Mouse (Mus musculus) midbrain, embryonic 14.5 days (tissue): ENCODE measurements around the gene Vps53. TPM values are rescaled to one million over a fixed set of nuclear protein-coding genes. Genes with fewer than 3 reads are reported as not detected.

Source experiments
- ATAC-seq: fragments of 200-750 bp; cut with Nextera tagmentation; 2 replicates; pipeline ENCODE4 v1.8.0; 2017; ENCODE audit warnings: moderate number of reproducible peaks, moderate library complexity; ENCODE audit not compliant: low FRiP score, low TSS enrichment
- DNase-seq: peaks from one replicate; pipeline ENCODE4 v3.0.0-alpha.2; 2015
- H3K27ac ChIP-seq: fragments of 300-500 bp; sonication (generic); replicated peaks from 2 replicates; pipeline ENCODE4 v1.5.1; 2014; ENCODE audit warnings: mild to moderate bottlenecking, low read depth, low read length, moderate library complexity
- H3K27me3 ChIP-seq: fragments of 300-500 bp; sonication (generic); 2 replicates; pipeline ENCODE4 v1.6.1; 2014; ENCODE audit warnings: low read length, control low read depth, mixed read lengths; ENCODE audit not compliant: control insufficient read depth, insufficient read depth
- H3K36me3 ChIP-seq: fragments of 300-500 bp; sonication (generic); 2 replicates; pipeline ENCODE4 v1.6.1; 2014; ENCODE audit warnings: low read length, control low read depth; ENCODE audit not compliant: control insufficient read depth, insufficient read depth
- H3K4me1 ChIP-seq: fragments of 300-500 bp; sonication (generic); 2 replicates; pipeline ENCODE4 v1.6.1; 2014; ENCODE audit warnings: mild to moderate bottlenecking, antibody characterized with exemption, low read length, control low read depth; ENCODE audit not compliant: control insufficient read depth, insufficient read depth
- H3K4me2 ChIP-seq: fragments of 300-500 bp; sonication (generic); 2 replicates; pipeline ENCODE4 v1.6.1; 2014; ENCODE audit warnings: mild to moderate bottlenecking, low read length, moderate library complexity
- H3K4me3 ChIP-seq: fragments of 300-500 bp; sonication (generic); replicated peaks from 2 replicates; pipeline ENCODE4 v1.5.1; 2014; ENCODE audit warnings: low read depth, low read length
- H3K9ac ChIP-seq: fragments of 300-500 bp; sonication (generic); replicated peaks from 2 replicates; pipeline ENCODE4 v1.6.1; 2014; ENCODE audit warnings: mild to moderate bottlenecking, low read length, moderate library complexity
- H3K9me3 ChIP-seq: fragments of 300-500 bp; sonication (generic); 2 replicates; pipeline ENCODE4 v1.6.1; 2016; ENCODE audit warnings: low read length, control low read depth, mixed read lengths; ENCODE audit not compliant: control insufficient read depth
- WGBS: fragments of 180-500 bp; shearing (Covaris S2); extraction: QIAGEN DNeasy Blood & Tissue Kit; methylation state at CpG from one replicate; pipeline ENCODE4 v1.1.7; 2014; 5-methylcytosine and 5-hydroxymethylcytosine counted together
- polyA plus RNA-seq: library from polyadenylated mRNA; unstranded; fragments of >200 nt; fragmentation: Nextera tagmentation; extraction: Ambion mirVana; gene quantifications from 2 replicates; pipeline ENCODE4 v1.2.1, GENCODE M21; 2014

Gene Vps53
- polyA plus RNA-seq, 1 experiment from 2014 or later = 66.8 TPM

DNA sequence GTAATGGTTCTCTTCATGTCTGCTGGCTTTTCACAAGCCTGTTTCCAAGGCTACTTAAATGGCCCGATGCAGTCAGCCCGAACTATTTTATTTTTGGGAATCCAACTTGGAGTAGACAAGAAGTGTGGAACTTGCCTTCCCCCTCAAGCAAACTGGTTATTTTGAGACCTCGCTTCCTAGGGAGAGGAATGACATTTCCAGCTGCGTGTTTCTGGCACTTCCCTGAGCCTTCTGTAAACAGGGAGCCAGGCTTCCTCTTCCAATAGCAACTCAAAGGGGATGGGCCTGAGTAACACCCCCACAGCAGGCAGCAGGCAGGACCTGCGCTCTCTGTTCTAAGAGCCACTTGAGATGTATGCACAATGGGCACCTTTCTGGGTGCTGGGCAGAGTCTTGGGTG, 136.6 kb downstream of the Vps53 start:
- Histone ChIP-seq H3K4me1 (no peaks in the 10 kb centered on the region), H3K4me2 (no peak overlapping the region), H3K9me3 (no peaks in the 10 kb centered on the region), H3K4me3 (no peak overlapping the region), H3K27ac (no peak overlapping the region), H3K9ac (no peak overlapping the region), H3K27me3 (no peaks in the 10 kb centered on the region), H3K36me3 (peaks cover 24% of the 10 kb centered on the region)
- no peak for DNase-seq
- ATAC-seq = no peak
- 50% methylated on average over 5 of the region's 5 CpGs for WGBS

DNA sequence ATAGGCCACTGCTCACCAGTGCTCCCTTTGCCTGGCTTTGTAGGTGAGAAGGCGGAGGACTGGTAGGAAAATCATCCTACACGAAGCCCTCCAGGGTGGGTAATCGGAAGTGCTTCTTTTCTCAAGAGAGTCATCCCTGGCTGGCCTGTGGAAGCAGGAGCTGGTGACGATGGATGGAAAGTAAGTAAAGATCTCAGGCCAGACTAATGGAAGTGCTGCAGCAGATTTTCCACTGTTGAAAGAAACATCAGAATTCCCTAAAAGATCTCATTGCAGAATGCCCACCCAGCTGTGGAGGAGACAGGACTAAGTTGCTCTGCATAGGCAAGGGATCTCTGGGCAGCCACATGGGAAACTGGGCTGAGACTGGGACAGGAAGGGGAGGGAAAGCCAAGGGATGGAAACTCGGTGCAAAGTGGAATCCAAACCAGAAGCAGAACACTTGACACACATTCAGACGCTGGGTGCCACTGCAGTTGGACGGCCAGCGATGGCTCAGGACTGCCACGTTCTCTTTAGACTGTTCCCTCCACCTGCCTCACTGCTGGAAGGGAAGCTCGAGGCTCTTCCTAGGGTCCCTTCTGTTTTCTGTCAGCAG, 137.3 kb downstream of the Vps53 start:
- no peak overlapping the region for H3K4me2 ChIP-seq
- H3K36me3 ChIP-seq = peaks cover 18% of the 10 kb centered on the region
- H3K9me3 ChIP-seq = no peaks in the 10 kb centered on the region
- ATAC-seq = no peak
- no peak for DNase-seq
- WGBS = 68% methylated on average over 10 of the region's 10 CpGs
- no peak overlapping the region for H3K4me3 ChIP-seq
- no peak overlapping the region for H3K27ac ChIP-seq
- no peak overlapping the region for H3K9ac ChIP-seq
- no peaks in the 10 kb centered on the region for H3K27me3 ChIP-seq
- H3K4me1 ChIP-seq = no peaks in the 10 kb centered on the region

DNA sequence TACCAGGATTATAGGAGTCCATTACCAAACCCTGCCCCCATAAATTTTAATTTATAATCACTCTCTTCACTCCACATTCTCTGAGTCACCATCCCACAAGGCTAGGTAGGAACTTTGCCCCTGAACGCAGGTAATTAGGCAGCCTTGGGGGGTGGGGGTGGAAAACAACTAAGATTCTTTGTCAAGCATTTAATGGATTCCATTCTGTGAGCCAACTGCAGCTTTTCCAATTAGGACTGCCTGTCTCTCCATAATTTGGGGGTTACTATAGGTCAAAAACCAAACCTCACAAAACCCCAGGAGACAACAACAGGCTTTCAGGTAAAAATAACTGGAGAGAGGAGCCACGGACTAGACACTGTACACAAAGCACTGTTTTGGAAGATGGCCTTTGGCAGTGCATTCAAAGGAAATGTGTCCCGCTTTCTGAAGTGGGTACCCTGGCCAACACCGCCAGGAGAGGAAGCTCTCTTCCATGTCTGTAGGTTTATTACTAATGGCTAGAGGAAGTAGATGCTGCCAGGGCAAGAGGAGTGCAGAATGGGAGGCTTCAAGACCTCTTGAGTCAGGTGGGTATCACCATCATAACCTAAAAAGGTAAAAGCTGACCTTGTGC, 138.6 kb downstream of the Vps53 start:
- Histone ChIP-seq H3K9me3 (no peaks in the 10 kb centered on the region), H3K27ac (no peak overlapping the region), H3K27me3 (no peaks in the 10 kb centered on the region), H3K4me2 (no peak overlapping the region), H3K9ac (no peak overlapping the region), H3K4me1 (no peaks in the 10 kb centered on the region), H3K4me3 (no peak overlapping the region), H3K36me3 (peaks cover 9% of the 10 kb centered on the region)
- 84% methylated on average over 4 of the region's 4 CpGs for WGBS
- ATAC-seq (no peak), DNase-seq (no peak)

DNA sequence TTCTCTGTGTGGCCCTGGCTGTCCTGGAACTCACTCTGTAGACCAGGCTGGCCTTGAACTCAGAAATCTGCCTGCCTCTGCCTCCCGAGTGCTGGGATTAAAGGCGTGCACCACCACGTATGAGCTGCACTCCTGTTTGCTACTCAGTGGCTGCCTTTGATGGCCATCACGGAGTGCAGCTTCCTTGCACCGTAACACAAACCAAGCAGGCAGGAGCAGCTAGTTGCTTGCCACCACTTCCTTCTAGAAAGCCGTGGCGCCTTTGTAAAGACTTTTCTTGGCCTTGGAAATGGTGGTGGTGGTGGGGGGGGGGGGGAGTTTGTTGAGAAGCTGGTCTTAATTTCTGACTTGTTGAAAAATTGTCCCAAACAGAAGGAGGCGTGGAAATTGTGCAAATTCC, 139.3 kb downstream of the Vps53 start:
- DNase-seq (no peak), ATAC-seq (no peak)
- 90% methylated on average over 8 of the region's 8 CpGs for WGBS
- no peak overlapping the region for H3K4me2 ChIP-seq
- H3K9me3 ChIP-seq = no peaks in the 10 kb centered on the region
- H3K27me3 ChIP-seq = no peaks in the 10 kb centered on the region
- no peak overlapping the region for H3K27ac ChIP-seq
- peaks cover 6% of the 10 kb centered on the region for H3K36me3 ChIP-seq
- H3K4me3 ChIP-seq = no peak overlapping the region
- no peaks in the 10 kb centered on the region for H3K4me1 ChIP-seq
- H3K9ac ChIP-seq = no peak overlapping the region

DNA sequence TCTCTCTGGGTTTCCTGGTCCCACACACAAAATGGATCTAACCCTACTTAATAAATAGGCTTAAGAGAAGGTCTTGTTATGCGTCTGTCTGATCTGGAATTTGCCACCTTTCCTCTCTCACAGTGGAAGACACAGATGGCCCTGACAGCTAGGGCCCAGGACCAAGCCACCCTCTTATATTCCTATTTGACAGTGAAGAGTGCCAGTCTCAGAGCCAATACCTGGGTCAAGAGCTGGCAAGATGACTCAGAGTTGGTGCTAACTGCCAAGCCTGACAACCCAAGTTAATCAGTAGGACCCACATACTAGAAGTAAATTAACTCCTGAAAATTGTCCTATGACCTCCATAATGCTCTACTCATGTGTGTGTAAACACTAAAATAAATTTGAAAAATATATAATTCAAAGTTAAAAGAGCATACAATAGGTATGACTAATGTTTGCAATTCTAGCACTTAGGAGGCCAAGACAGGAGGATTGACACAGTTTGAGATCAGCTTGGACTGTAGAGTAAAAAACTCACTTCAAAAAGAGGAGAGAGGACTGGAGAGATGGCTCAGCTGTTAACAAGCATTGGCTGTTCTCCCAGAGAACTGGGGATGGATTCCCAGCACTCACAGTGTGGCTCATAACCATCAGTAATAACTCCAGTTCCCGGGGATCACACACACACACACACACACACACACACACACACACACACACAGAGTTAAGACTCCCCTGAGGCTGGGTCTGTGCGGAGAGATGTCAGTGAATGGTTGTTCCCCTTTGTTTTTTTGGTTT, 140.0 kb downstream of the Vps53 start:
- H3K4me1 ChIP-seq = no peaks in the 10 kb centered on the region
- no peak overlapping the region for H3K9ac ChIP-seq
- H3K27me3 ChIP-seq = no peaks in the 10 kb centered on the region
- H3K9me3 ChIP-seq = no peaks in the 10 kb centered on the region
- no peak overlapping the region for H3K4me3 ChIP-seq
- no peak overlapping the region for H3K4me2 ChIP-seq
- no peaks in the 10 kb centered on the region for H3K36me3 ChIP-seq
- WGBS = 84% methylated on average over 3 of the region's 3 CpGs
- no peak overlapping the region for H3K27ac ChIP-seq
- no peak for DNase-seq
- ATAC-seq = no peak

DNA sequence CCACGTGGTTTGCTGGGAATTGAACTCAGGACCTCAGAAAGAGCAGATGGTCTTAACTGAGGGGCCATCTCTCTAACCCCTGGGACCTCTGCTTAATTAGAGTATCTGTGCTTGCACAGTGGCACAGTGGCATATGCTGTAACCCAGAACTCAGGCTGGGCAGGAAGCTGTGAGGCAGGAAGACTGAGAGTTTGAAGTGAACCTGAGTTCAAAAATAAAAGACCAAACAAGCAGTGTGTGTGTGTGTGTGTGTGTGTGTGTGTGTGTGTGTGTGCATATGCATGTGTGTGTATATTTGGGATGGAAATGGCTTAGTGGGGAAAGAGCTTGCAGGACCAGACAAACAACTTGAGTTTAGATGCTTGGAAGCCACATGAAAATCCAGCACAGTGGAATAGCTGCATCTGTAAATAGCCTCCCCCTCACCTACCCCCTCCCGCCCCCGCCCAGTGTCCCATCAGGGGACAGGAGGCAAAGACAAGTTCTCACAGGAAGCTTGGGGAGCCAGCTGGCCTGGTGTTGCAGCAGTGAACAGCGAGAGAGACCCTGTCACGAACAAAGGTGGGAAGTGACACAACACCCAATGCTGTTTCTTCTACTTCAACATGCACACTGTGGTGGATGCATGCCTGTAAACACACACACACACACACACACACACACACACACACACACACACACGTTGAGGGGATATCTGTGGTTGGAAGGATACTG, 141.7 kb downstream of the Vps53 start:
- WGBS = 45% methylated on average over 6 of the region's 6 CpGs
- no peak overlapping the region for H3K27ac ChIP-seq
- no peak overlapping the region for H3K4me2 ChIP-seq
- no peaks in the 10 kb centered on the region for H3K36me3 ChIP-seq
- H3K9ac ChIP-seq = no peak overlapping the region
- DNase-seq = no peak
- H3K27me3 ChIP-seq = no peaks in the 10 kb centered on the region
- no peaks in the 10 kb centered on the region for H3K4me1 ChIP-seq
- ATAC-seq = no peak
- H3K9me3 ChIP-seq = no peaks in the 10 kb centered on the region
- no peak overlapping the region for H3K4me3 ChIP-seq

DNA sequence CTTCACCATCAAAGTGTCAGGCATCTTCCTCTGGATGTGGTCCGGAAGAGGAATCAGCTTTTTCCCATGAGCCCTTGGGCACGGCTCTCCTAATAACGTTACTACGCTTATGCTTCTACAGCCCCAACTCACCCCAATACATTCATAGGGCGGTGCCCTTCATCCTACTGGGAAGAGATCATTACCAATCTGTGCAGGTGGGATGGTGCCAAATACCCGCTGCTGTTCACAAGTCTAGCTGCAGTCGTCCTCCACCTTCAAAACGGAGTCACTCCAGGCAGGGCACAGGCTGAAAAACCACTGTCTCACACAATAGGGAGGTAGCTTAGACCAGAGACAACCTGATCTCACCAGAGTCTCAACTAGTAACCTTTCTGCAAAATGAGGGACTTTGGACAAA, 144.3 kb downstream of the Vps53 start:
- Histone ChIP-seq H3K27me3 (no peaks in the 10 kb centered on the region), H3K4me2 (no peak overlapping the region), H3K27ac (no peak overlapping the region), H3K9ac (no peak overlapping the region), H3K9me3 (no peaks in the 10 kb centered on the region), H3K4me1 (no peaks in the 10 kb centered on the region), H3K36me3 (no peaks in the 10 kb centered on the region), H3K4me3 (no peak overlapping the region)
- no peak for ATAC-seq
- no peak for DNase-seq
- 88% methylated on average over 8 of the region's 8 CpGs for WGBS

DNA sequence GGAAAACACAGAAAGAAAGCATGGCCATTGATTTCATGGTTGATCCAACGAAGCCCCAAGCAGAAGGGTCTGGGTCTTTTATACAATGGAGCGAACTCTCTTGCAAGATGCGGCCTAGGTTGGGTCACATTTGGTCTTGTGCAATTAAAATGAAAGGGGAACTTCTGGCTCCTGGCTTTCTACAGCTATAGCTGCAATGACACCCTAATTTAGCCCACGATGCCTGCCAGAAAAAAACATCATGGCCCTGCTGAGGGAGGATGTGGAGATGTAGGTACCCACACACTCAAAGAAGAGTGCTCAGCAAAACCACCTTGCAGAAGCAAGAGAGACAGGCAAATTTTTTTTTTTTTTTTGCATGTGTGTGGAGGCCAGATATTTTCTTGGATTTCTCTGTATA, 145.6 kb downstream of the Vps53 start:
- ATAC-seq = no peak
- no peak overlapping the region for H3K9ac ChIP-seq
- no peak for DNase-seq
- H3K4me1 ChIP-seq = no peaks in the 10 kb centered on the region
- WGBS = 51% methylated on average over 4 of the region's 4 CpGs
- no peak overlapping the region for H3K4me3 ChIP-seq
- no peaks in the 10 kb centered on the region for H3K9me3 ChIP-seq
- no peak overlapping the region for H3K27ac ChIP-seq
- H3K4me2 ChIP-seq = no peak overlapping the region
- no peaks in the 10 kb centered on the region for H3K27me3 ChIP-seq
- H3K36me3 ChIP-seq = no peaks in the 10 kb centered on the region
